Mouse (Mus musculus): ENCODE data around the gene Ambra1.

Ambra1 gene

DNA sequence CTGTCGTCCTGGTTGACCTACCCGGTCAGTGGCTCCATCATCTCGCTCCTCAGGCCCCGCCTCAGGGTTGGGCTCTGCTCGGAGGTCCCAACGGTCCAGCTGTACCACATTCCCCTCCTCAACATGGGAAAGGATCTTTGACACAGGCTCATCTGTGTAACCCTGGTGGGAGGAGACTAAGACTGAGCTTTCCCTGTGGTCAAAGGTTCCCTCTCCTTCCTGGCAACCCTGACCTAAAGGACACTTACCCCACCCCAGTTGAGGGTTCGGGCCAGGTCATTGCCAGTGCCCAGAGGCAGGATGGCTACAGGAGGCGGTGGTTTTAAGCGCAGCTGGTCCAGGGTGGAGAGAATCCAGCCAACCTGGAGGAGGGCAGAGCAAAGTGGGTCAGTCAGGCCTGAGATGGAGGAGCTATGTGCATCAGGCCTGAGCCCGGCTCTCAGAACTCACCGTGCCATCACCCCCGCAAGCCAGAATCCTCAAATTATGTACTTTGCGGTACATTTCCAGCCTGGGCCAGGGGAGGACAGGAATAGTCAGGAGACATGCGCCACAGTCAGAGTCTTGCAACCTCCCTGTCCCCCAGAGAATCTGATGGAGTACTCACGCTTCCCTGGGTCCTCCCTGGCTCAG lies 209.5 kb downstream of the Ambra1 start:
- DNase-seq = no peak

- DNase-seq = peak in 1 of 2 experiments; percentile 53
These were observed 212.4 kb downstream of the Ambra1 start for GRCm38 (mm10) chr2:91942356-91942755.

DNA sequence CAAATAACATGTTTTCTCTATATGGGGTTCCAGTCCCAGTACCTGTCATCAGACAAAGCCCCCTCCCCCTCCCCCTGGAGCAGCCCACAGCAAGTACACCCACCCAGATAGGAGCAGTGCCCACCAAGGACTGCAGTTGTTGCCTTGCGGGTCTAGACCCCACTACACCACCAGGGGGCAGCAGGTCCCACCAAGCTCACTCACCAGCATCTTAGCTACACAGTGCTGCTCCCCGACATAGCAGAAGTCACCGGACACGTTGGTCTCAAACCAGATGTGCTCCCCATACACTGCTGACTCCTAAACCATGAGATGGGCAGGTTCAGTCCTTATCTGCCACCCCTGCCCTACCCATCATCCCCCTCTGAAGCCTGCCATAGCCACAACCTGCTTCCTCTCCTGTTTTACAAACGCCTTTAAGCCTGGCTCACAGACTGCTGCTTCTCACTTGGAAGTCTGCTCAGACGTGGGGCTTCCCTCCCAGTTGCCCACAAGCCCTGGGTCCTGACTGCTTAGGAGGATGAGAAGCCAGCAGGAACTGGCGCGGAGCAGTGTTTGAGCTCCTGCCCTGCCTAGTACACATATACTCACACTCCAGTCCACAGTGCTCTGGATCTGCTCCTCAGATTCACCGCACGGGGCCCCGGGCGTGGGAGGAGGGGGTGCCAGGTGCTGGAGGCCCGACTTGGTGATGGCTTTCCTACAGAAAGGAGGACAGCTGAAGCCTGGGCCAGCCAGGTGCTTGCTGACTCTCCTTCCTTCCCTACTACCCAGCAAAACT lies 214.4 kb downstream of the Ambra1 start:
- peak; percentile 92 to 94 for DNase-seq

- peak; percentile 38 to 39 for DNase-seq
These were observed 215.5 kb downstream of the Ambra1 start, which contains the start of gene Gm9821 for GRCm38 (mm10) chr2:91945483-91945882. Gm9821 (plus strand) TSS chr2:91945703.

GRCm38 (mm10) chr2:91946836-91947235 lies 216.9 kb downstream of the Ambra1 start:
- peak; percentile 85 to 87 for DNase-seq

DNA sequence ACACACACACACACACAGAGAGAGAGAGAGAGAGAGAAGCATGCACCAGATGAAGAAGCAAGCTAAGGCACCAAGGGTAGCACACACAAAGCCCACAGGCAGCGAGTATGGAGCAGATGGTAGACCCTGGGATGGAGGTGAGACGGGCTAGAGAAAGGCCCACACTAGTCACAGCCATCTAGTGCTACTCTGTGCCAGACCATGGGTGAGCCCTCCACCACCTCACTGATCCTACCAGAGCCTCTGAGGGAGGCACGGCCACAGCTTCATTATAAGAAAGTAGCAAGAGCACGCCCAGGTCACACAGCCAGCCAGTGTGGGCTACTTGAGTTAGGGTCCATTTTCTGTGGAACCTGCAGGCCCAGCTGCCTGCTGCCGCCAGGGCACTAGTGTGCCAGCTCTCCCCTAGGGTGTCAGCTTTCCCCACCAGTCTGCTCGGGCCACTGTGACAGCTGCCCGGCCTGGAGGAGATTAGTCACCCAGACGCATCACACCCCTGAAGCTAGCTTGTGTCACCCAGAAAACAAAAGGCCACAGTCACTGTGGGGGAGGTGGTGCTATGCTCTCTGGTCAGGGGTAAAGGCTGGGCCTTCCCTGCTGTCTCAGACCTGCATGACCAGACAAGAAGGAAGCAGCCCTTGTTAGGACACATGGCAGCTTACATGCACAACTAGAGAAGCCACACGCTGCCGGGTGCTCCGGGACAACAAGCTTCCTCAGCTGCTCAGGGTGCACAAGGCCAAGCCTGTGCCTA lies 217.6 kb downstream of the Ambra1 start:
- peak; percentile 75 to 83 for DNase-seq

DNA sequence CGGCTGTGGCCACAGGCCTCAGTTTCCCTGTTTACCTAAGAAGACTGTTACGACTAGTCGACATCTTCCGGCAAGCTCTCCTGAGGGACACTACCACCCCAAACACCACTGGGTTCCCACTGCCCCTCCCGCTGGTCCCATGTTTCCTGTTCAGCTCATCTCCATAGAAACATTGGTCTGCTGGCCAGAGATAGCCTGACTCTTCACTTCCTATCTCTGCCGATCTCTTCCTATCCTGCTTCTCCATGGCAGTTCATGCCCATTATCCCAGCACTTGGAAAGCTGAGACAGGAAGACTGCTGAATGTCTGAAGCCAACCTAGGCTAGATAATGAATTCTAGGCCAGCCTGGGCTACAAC lies 218.2 kb downstream of the Ambra1 start:
- no peak for DNase-seq

- peak; percentile 63 to 66 for DNase-seq
These were observed 218.9 kb downstream of the Ambra1 start for GRCm38 (mm10) chr2:91948792-91949241.

DNA sequence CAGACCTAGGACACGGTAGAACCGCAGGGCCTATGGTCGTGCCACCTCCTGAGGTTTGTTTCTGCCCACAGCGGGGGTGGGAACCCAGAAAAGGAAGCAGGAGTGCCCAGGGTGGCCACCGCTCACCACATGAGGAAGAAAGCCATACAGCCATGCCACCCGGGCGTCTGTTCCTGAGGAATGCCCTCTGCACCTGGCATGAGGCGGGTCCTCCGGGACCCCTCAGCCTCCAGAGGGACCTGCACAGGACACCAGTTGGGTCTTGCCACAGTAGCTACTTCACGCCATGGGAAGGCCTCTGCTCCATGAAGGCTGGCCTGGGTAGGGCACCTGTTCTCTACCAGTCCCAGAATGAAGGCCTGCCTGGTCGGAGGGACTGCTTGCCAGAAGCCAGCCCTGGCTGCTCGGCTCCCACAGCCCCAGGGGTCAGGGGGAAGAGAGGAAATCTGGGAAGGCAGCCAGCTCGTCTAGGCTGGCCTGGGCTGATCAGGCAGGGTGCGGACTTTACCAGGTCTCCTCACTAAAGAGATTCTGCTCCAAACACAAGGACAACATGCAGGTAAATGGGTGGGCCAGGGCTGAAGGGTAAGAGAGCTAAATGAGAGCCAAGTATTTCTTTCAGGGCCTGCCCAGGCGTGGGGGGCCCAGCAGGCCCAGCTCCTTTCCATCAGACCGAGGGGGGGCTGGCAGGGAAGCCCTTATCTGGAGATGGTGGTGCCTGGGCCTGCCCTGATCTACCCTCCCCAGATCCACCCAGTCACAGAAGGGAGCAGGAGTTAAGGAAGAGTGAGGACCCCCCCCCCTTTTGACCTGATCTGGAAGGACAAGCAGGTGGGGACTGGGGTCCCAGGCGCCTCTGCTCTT lies 219.7 kb downstream of the Ambra1 start:
- DNase-seq = peak; percentile 84 to 90

- DNase-seq = peak; percentile 79 to 85
These were observed 220.5 kb downstream of the Ambra1 start for GRCm38 (mm10) chr2:91950275-91951085.

- DNase-seq = peak; percentile 66 to 73
These were observed 223.9 kb downstream of the Ambra1 start for GRCm38 (mm10) chr2:91953825-91954224.

- DNase-seq = peak; percentile 73 to 76
These were observed 225.2 kb downstream of the Ambra1 start for GRCm38 (mm10) chr2:91955121-91955591.

DNA sequence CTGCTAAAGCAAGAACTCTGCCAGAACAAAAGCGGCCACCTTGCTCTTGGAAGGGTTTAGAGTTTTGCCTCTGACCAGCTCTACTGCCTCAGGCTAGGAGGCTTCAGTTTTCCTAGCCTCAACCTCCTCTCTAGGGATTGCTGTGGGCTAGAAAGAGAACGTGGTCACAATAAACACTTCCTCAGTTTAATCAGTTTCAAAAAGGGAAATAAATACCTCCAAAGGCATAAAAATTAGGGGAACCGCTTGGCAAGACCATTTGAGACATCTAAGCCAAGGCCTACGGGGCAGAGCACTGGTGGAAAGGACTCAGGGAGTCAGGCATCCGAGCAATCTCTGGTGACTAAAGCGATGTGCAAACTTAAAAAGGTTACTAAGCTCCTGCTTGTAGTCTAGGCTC lies 225.9 kb downstream of the Ambra1 start:
- DNase-seq = no peak

DNA sequence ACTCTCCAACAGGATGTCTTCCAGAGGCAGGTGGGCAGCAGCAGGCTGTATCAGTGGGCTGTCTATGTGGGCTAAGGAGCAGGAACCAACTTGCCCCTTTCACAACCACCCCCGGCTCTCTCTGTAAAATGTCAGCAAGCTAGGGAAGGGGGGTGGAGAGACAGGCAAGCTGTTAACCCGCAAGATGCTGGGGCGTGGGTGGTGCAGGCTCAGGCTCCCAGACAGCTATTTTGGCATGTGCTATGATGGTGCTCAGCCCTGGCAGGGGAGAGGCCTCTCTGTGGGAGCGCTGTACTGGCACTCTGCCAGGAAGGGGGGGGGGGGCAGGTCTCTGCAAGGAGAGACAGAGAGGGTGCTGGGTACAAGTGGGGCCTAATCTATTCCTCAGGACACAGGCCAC lies 227.2 kb downstream of the Ambra1 start:
- DNase-seq = peak; percentile 75

DNA sequence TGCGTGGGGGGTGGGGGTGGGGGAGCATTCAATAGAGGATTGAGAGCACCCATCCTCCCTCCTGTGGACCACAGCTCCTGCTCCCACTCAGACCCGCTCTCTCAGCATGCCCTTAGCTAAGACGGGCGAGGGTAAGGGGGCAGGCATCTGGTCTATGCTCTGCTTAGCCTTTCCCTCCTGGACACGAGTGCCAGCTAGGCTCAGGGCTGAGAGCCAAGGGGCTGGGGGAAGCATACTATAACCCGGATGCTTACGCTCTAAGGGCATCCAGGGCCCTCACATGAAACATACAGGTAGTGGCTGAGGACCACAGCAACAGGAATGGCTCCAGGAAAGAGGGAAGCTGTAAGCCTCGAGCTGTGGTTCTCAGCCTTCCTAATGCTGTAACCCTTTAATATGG lies 228.1 kb downstream of the Ambra1 start:
- peak; percentile 71 to 75 for DNase-seq

DNA sequence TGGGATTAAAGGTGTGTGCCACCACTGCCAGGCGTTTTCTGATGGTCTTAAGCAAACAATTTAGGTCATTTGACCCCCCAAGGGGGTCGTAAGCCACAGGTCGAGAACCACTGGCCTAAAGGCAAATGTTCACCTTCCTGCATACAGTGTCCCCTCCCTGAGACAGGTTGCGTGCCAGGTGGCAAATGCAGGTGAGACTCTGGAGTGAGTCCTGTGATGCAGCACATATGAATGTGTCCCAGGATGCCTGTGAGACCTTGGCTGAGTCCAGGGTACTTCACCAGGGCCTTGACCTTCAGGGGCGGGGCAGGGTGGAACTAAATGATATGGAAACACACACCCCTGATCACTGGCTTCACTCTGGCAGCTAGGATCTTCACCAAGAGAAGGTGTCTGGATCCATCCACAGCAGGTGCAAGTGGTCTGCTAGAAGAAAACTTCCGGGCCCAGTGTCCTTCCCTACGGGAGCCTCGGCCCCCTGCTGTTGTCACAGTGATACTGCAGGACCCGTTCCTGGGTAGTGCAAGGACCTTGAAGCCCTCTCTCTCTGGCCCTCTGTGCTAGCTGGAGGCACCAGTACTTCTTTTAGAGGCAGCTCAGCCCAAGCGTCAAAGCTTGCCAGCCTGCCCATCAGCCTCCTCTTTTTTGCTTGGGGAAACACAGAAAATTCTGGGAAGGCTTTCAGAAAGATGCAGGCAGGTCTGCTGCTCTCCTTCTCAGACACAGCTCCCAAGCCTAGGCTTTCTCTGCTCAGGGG lies 228.9 kb downstream of the Ambra1 start:
- DNase-seq = peak; percentile 78 to 84

DNA sequence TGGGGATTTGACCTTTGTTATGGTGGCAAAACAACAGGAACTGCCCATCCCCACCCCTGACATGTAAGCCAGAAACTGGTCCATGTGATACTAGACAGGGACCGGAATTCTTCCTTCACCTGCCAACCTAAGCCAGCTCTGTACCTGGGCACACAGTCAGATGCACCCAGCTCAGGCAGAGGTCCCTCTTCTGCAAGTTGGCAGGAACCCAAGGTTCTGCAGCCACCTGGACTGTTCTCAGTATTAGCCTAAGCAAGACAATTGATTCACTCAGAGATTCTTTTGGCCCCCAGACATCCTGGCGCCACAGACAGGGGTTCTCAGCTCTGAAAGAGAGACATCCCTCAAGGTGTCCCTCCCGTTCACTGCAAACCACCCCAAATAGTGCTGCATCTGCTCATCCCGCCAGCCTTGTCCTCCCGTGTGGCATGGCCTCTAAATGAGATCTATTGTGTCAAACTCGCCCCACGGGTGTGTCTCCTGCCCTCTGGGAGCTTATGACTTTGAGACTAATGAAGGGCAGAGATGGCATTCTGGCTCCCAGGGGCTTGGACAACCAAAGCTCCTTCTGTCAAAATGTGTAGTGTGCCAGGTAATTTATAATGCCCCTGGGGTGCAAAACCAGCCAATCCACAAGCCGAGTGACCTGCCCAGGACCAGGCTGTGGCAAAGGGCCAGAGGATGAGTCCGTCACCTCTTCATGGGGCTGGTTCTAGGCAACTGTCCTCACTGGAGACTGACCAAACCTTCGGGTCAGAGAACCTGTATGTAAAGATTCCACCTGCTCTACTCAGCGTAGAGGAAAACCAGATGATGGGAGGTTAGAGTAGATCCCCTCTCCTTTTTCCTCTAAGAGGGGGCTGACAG lies 229.8 kb downstream of the Ambra1 start:
- DNase-seq = peak; percentile 89 to 92

DNA sequence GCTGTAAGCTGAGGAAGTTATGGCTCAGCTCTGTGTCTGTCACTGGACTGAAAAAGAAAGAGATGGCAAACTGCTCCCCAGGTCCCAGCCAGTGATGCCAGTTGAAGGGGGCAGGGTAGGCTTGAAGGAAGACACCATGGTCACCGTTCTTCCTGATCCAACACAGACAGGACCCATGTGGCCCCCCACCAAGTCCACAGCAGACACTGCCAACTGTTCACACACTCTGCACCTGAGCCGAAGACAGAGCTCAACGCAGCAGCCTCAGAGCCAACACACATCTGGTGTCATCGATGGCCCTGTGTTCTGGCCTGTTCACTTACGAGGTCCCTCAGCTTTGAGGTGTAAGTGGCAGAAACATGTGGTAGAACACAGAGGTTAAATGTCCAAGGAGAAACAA lies 230.5 kb downstream of the Ambra1 start:
- DNase-seq = peak; percentile 55 to 68
